In the genomic region with DNA sequence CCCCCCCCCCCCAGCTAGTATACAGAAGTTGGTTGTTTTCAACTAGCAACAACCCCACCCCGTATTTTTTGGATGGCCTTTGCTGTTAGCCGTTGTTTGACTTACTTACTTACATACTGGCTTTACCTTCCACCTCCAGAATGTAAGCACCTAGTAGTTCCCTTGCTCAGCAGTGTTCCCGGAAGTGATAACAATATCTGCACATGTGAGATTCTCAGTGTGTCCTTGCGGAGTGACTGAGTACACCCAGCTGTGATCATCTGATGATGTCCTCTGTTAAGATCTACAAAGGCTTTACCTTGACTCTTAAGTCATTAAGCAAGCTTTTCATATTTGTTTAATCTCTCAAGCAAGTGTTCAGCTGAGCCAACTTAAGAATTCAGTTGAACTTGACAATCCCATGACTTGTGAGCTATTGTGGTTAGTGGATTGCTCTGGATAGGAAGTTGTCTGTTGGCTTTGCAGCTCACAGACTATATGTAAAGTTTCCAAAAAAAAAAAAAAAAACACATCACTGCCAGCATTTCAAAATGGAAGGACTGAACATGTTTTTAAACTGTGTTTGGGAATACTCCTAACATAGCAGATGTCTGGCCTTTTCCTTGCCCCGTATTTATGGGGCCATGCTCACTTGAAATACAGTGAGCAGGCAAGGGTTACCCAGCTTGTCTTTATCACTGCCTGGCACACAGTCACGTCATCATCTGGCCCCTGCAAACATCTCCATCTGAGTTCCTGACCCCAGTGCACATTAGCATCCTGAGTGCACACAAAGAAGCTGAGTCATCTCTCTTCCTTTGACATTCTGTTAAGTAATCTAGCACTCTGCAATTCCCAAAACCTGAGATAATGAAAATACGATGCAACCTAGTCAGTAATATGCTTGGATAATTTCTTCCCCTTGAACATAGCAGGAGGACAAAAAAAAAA, we compare ENCODE assay signal across 16 mouse cellular contexts. TPM values are rescaled to one million over a fixed set of nuclear protein-coding genes. Genes with fewer than 3 reads are reported as not detected.
DNase-seq lines count a peak whose midpoint lies in the region; ATAC-seq and TF ChIP-seq lines count a peak whose summit lies in the region.
"Had no signal": no experiment of that assay in that cellular context is flagged by ENCODE, and none has a peak within 500 bp of the region (broad histone marks: within the 10 kb centered on the region; RNA-seq: fewer than 3 reads in every experiment).

No protein-coding gene starts in this region.

- peak; percentile 88 for TF ChIP-seq EP300 in liver, postnatal 0 days (IDR thresholded peaks at IDR 0.05; ENCODE audit: low read depth)

- H3K9me3 ChIP-seq in heart, embryonic 12.5 days (replicated peaks): no peaks in the 10 kb centered on the region
- H3K9me3 ChIP-seq in G1E (replicated peaks): no peaks in the 10 kb centered on the region
- H3K9me3 ChIP-seq in liver, postnatal 0 days (ENCODE audit: low read length): no peaks in the 10 kb centered on the region
- no peaks in the 10 kb centered on the region for H3K9me3 ChIP-seq in forebrain, postnatal 0 days (ENCODE audit: low read length)
- H3K9me3 ChIP-seq: hindbrain, embryonic 12.5 days; midbrain, embryonic 12.5 days had no signal

- intact Hi-C loops in heart, postnatal 36 days (cut with DNase I): loop anchor here (5.0 to 10.0 kb wide), 2 partner anchors 289 to 303 kb away; no protein-coding TSS in a partner anchor

- no peak overlapping the region for H3K27ac ChIP-seq in heart, embryonic 12.5 days (ENCODE audit: poor library complexity, severe bottlenecking)
- peak overlapping the region; percentile 90 for H3K27ac ChIP-seq in liver, postnatal 0 days (ENCODE audit: low read depth)
- no peak overlapping the region for H3K27ac ChIP-seq in forebrain, postnatal 0 days (ENCODE audit: low read depth, low read length)
- H3K27ac ChIP-seq: hindbrain, embryonic 12.5 days; left cerebral cortex, adult 2 months; midbrain, embryonic 12.5 days had no signal

- no peak for DNase-seq in heart, postnatal 36 days
- DNase-seq in G1E (ENCODE audit: low spot score): peak; percentile 20
- DNase-seq in liver, postnatal 0 days: peak; percentile 57
- no peak for DNase-seq in cerebellum, postnatal 36 days
- DNase-seq in right cerebral cortex, postnatal 25 days: no peak
- no peak for DNase-seq in forebrain, postnatal 0 days
- DNase-seq: heart, adult 11 months; kidney, postnatal 25 days; lung, adult 18-20 months; thymus, adult 18-20 months had no signal

- 21% methylated on average over 7 of the region's 7 CpGs for WGBS in heart, embryonic 12.5 days
- 38% methylated on average over 7 of the region's 7 CpGs for WGBS in liver, postnatal 0 days (ENCODE audit: insufficient replicate concordance)
- WGBS in forebrain, postnatal 0 days: 67% methylated on average over 7 of the region's 7 CpGs

- H3K4me1 ChIP-seq in heart, embryonic 12.5 days (replicated peaks): peaks cover 27% of the 10 kb centered on the region
- peaks cover 58% of the 10 kb centered on the region for H3K4me1 ChIP-seq in G1E (ENCODE audit: insufficient read depth, low read depth, low read length)
- H3K4me1 ChIP-seq in liver, postnatal 0 days (ENCODE audit: insufficient read depth): peaks cover 24% of the 10 kb centered on the region
- H3K4me1 ChIP-seq in forebrain, postnatal 0 days (ENCODE audit: insufficient read depth): peaks cover 11% of the 10 kb centered on the region

- H3K9ac ChIP-seq in heart, embryonic 12.5 days: no peak overlapping the region
- no peak overlapping the region for H3K9ac ChIP-seq in liver, postnatal 0 days (replicated peaks)
- H3K9ac ChIP-seq in forebrain, postnatal 0 days: no peak overlapping the region
- H3K9ac ChIP-seq: hindbrain, embryonic 12.5 days; midbrain, embryonic 12.5 days had no signal

- H3K36me3 ChIP-seq in heart, embryonic 12.5 days: no peaks in the 10 kb centered on the region
- H3K36me3 ChIP-seq in G1E (replicated peaks): no peaks in the 10 kb centered on the region
- H3K36me3 ChIP-seq in liver, postnatal 0 days (replicated peaks; ENCODE audit: insufficient read depth, low read length): no peaks in the 10 kb centered on the region
- no peaks in the 10 kb centered on the region for H3K36me3 ChIP-seq in forebrain, postnatal 0 days (ENCODE audit: insufficient read depth)
- H3K36me3 ChIP-seq: hindbrain, embryonic 12.5 days; midbrain, embryonic 12.5 days had no signal

- TF ChIP-seq CTCF in G1E (IDR thresholded peaks at IDR 0.05; ENCODE audit: low read depth, low read length): no peak
- no peak for TF ChIP-seq CTCF in liver, postnatal 0 days (IDR thresholded peaks at IDR 0.05; ENCODE audit: low read depth)
- TF ChIP-seq CTCF in forebrain, postnatal 0 days (IDR thresholded peaks at IDR 0.05; ENCODE audit: low read depth): no peak

- no peak overlapping the region for H3K4me2 ChIP-seq in heart, embryonic 12.5 days
- peak overlapping the region; percentile 41 for H3K4me2 ChIP-seq in liver, postnatal 0 days (ENCODE audit: low read depth, low read length)
- H3K4me2 ChIP-seq in forebrain, postnatal 0 days (ENCODE audit: low read depth): no peak overlapping the region
- H3K4me2 ChIP-seq: hindbrain, embryonic 12.5 days; midbrain, embryonic 12.5 days had no signal

- no peaks in the 10 kb centered on the region for H3K27me3 ChIP-seq in heart, embryonic 12.5 days (replicated peaks)
- no peaks in the 10 kb centered on the region for H3K27me3 ChIP-seq in G1E (ENCODE audit: insufficient read depth, low read length)
- H3K27me3 ChIP-seq in liver, postnatal 0 days (ENCODE audit: insufficient read depth, low read length): 0 out of 2 replicates have a peak, but pooled peaks cover 3% of the 10 kb centered on the region
- H3K27me3 ChIP-seq in forebrain, postnatal 0 days (ENCODE audit: insufficient read depth, low read length): no peaks in the 10 kb centered on the region

- H3K4me3 ChIP-seq in heart, embryonic 12.5 days: no peak overlapping the region
- H3K4me3 ChIP-seq in G1E (ENCODE audit: low read depth, low read length): no peak overlapping the region; the same call in 1 of the 2 replicates
- no peak overlapping the region for H3K4me3 ChIP-seq in liver, postnatal 0 days (ENCODE audit: low read depth, low read length)
- no peak overlapping the region for H3K4me3 ChIP-seq in forebrain, postnatal 0 days (ENCODE audit: low read depth, low read length)
- H3K4me3 ChIP-seq: hindbrain, embryonic 12.5 days; left cerebral cortex, adult 2 months; midbrain, embryonic 12.5 days had no signal

- peak; percentile 52 for ATAC-seq in heart, embryonic 12.5 days (ENCODE audit: insufficient number of reproducible peaks, low FRiP score)
- peak; percentile 81 for ATAC-seq in G1E (ENCODE audit: extremely low read depth, insufficient number of reproducible peaks, low FRiP score, poor library complexity, severe bottlenecking)
- ATAC-seq in erythroblast, adult 5-6 weeks (replicated peaks; ENCODE audit: low FRiP score, poor library complexity, severe bottlenecking): peak; percentile 75
- ATAC-seq in liver, postnatal 0 days: peak; percentile 54
- no peak for ATAC-seq in forebrain, postnatal 0 days
- ATAC-seq: intestine, postnatal 0 days had no signal

RNA-seq across cellular contexts. Expression of a gene that starts 3.2 kb away (rescaled TPM):
- 10.0 and 11.0 TPM in 2 replicates for polyA plus RNA-seq in heart, embryonic 12.5 days (2016; fragmentation: Nextera tagmentation; extraction: Ambion mirVana)
- total RNA-seq in heart, postnatal 36 days (2021): 10 to 100 TPM in 1 of 2 experiments, 1 to 10 TPM in 1; 8.6 to 11.9 TPM
- total RNA-seq in G1E (2014; fragmentation: Nextera tagmentation) (24.9 and 68.0 TPM in 2 replicates), G1E (2017) (14.7 and 18.0 TPM in 2 replicates)
- 43.8 and 49.3 TPM in 2 replicates for polyA plus RNA-seq in G1E (2012)
- total RNA-seq in erythroblast, adult 5-6 weeks (2015; ENCODE audit: low replicate concordance): 96.1 and 126 TPM in 2 replicates
- 118 and 177 TPM in 2 replicates for total RNA-seq in erythroblast, adult 5-6 weeks (2017; ENCODE audit: low replicate concordance)
- polyA plus RNA-seq in liver, postnatal 0 days (2015; fragmentation: Nextera tagmentation; extraction: Ambion mirVana): 6.6 and 7.0 TPM in 2 replicates
- total RNA-seq in forebrain, postnatal 0 days (2014; rRNA removed): 74.8 and 87.9 TPM in 2 replicates
- 8.7 and 10.3 TPM in 2 replicates for polyA plus RNA-seq in forebrain, postnatal 0 days (2015; fragmentation: Nextera tagmentation; extraction: Ambion mirVana)

Comparison
In these comparisons a context has a peak if more than half of its experiments do, and no peak if none do; other contexts are left out.
1. DNase-seq: peak in G1E (single experiment) and liver, postnatal 0 days (single experiment); none in heart, postnatal 36 days (0 of 2), cerebellum, postnatal 36 days (0 of 2), right cerebral cortex, postnatal 25 days (single experiment) and forebrain, postnatal 0 days (single experiment).